Mouse (Mus musculus) liver, adult 2 months (tissue): ENCODE results near the gene Mybpc3.

Source experiments
- CTCF ChIP-seq: fragments of 200-500 bp; IDR thresholded peaks from 2 replicates; pipeline ENCODE4 v1.5.1; 2011; ENCODE audit warnings: low read depth, low read length, control low read depth
- POLR2A ChIP-seq: fragments of 200-500 bp; IDR thresholded peaks from 2 replicates; pipeline ENCODE4 v1.6.1; 2011; ENCODE audit warnings: low read length, control low read depth; ENCODE audit not compliant: insufficient read depth; ENCODE audit errors: extremely low read depth

DNA sequence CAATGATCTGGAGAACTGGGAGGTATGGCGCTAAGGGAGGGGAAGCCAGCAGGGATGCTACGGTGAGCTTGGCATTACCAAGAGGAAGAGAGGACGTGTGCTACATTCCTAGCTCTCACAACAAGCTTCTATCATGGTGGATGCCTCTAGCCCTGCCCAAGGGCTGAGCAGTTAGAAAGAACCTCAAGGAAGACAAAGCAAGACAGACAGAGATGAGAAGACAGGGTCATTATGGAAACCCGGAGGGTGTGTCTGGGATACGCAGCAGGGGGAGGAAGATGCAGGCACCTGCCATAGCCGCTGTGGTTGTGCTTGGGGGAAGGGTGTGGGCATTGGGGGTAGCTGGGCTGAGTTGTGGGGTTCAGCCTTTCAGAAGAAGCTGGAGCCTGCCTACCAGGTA is 5.6 kb downstream of the Mybpc3 start:
- TF ChIP-seq CTCF (no peak), POLR2A (no peak)
